Mouse (Mus musculus) neural tube, embryonic 12.5 days (tissue): ENCODE measurements at regions not wholly inside any gene's neighbourhood (a gene's known extent, or its start where the extent isn't known, plus 50 kb on each side); places are given as distances from the start of the nearest gene placed in this dataset.

Source experiments
- ATAC-seq: fragments of 200-750 bp; cut with Nextera tagmentation; 2 replicates; pipeline ENCODE4 v1.8.0; 2017; ENCODE audit warnings: low read depth, mild to moderate bottlenecking, moderate TSS enrichment, moderate library complexity; ENCODE audit not compliant: low FRiP score
- H3K27ac ChIP-seq: fragments of 300-500 bp; sonication (generic); 2 replicates; pipeline ENCODE4 v1.5.1; 2016
- H3K27me3 ChIP-seq: fragments of 300-500 bp; sonication (generic); replicated peaks from 2 replicates; pipeline ENCODE4 v1.6.1; 2016; ENCODE audit warnings: mild to moderate bottlenecking
- H3K36me3 ChIP-seq: fragments of 300-500 bp; sonication (generic); 2 replicates; pipeline ENCODE4 v1.6.1; 2016; ENCODE audit warnings: mild to moderate bottlenecking
- H3K4me1 ChIP-seq: fragments of 300-500 bp; sonication (generic); 2 replicates; pipeline ENCODE4 v1.6.1; 2016
- H3K4me2 ChIP-seq: fragments of 300-500 bp; sonication (generic); replicated peaks from 2 replicates; pipeline ENCODE4 v1.6.1; 2016; ENCODE audit warnings: mild to moderate bottlenecking
- H3K4me3 ChIP-seq: fragments of 300-500 bp; sonication (generic); 2 replicates; pipeline ENCODE4 v1.5.1; 2016
- H3K9ac ChIP-seq: fragments of 300-500 bp; sonication (generic); 2 replicates; pipeline ENCODE4 v1.6.1; 2016; ENCODE audit warnings: mild to moderate bottlenecking
- H3K9me3 ChIP-seq: fragments of 300-500 bp; sonication (generic); 2 replicates; pipeline ENCODE4 v1.6.1; 2016; ENCODE audit warnings: mild to moderate bottlenecking
- WGBS: fragments of 180-500 bp; shearing (Covaris S2); methylation state at CpG from one replicate; pipeline ENCODE4 v1.1.7; 2016; 5-methylcytosine and 5-hydroxymethylcytosine counted together

DNA sequence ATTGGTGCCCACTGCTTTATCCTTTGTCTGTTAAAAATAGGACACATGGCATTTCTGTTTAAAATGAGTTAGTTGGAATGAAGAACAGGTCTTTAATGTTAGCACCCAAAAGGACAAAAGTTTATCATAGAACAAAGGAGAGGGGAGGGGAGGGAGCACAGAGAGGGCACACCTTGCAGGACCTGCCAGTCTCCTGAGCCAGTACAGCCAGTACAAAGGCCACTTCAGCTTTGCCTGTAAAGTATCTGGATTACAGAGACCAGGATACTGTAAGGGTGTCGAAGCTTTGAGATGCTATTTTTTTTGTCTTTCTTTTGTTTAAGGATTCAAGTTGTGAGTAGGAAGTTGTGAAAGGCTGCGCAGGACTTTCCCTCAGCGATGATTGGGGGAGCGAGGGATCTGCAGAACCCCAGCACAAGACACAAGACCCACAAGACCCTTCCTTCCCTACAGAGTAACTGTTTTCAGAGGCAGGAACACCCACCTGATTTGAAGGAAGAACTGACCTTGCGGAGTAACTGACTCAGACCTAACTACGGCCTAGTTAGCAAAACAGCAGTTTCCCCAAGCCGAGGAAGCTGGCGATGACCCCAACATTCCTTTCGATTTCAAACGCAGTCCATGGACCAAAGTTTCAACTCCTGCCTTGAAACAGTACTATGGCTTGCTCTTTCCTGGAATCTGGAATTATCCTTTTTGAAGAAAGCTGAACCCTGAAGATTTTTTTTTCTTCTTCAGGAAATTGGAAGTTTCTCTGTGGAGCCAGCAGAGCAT, 178.1 kb downstream of the Efnb2 start:
- Histone ChIP-seq H3K36me3 (no peaks in the 10 kb centered on the region), H3K9ac (no peak overlapping the region), H3K9me3 (no peaks in the 10 kb centered on the region), H3K27me3 (no peaks in the 10 kb centered on the region), H3K4me1 (peaks cover 14% of the 10 kb centered on the region), H3K27ac (no peak overlapping the region), H3K4me3 (no peak overlapping the region), H3K4me2 (peak overlapping the region; percentile 31; the same call in 1 of the 2 replicates)
- WGBS: 68% methylated on average over 10 of the region's 10 CpGs
- no peak for ATAC-seq

DNA sequence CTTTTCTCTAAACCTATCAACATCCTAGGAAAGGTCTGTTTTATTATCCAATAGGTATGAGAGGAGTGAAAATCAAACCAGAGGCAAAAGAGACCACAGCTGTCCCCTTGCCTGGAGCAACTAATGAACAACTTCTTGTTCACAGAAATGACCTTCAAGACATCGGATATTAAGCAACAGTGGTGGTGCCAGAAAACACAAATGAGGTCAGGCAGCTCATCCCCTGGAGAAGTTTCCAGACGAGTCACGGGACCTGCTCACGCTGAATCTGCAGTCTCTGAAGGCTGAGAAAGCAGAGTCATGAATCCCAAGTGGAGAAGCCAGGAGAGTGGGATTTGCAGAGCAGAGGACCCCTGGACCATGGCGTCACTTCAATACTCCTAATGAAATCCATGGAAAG, 183.6 kb downstream of the Efnb2 start:
- Histone ChIP-seq H3K9ac (no peak overlapping the region), H3K4me1 (no peaks in the 10 kb centered on the region), H3K4me2 (no peak overlapping the region), H3K9me3 (no peaks in the 10 kb centered on the region), H3K27ac (no peak overlapping the region), H3K27me3 (no peaks in the 10 kb centered on the region), H3K4me3 (no peak overlapping the region), H3K36me3 (no peaks in the 10 kb centered on the region)
- ATAC-seq: no peak
- WGBS: 85% methylated on average over 5 of the region's 5 CpGs

DNA sequence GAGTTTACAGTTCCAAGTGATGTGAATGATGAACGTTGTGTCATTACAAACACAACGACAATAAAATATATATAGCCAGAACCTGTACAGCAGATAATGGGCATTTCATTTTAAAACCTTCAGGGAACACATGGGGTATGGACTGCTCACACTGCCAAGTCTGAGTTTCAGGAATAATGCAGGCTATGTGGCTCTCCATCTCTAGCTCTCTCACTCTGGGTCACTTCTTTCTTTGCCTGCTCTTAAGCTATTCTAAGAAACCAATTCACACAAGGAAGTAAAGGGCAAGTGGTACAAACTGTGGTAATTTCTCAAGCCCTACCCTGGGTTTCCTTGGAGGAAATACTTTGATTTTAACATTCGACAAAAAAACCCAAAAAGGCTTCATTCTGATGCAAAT, 192.5 kb downstream of the Efnb2 start:
- ATAC-seq: no peak
- Histone ChIP-seq H3K9ac (no peak overlapping the region), H3K27ac (no peak overlapping the region), H3K4me1 (peaks cover 9% of the 10 kb centered on the region), H3K4me2 (no peak overlapping the region), H3K36me3 (no peaks in the 10 kb centered on the region), H3K27me3 (no peaks in the 10 kb centered on the region), H3K9me3 (no peaks in the 10 kb centered on the region), H3K4me3 (no peak overlapping the region)
- 53% methylated on average over 3 of the region's 3 CpGs for WGBS

DNA sequence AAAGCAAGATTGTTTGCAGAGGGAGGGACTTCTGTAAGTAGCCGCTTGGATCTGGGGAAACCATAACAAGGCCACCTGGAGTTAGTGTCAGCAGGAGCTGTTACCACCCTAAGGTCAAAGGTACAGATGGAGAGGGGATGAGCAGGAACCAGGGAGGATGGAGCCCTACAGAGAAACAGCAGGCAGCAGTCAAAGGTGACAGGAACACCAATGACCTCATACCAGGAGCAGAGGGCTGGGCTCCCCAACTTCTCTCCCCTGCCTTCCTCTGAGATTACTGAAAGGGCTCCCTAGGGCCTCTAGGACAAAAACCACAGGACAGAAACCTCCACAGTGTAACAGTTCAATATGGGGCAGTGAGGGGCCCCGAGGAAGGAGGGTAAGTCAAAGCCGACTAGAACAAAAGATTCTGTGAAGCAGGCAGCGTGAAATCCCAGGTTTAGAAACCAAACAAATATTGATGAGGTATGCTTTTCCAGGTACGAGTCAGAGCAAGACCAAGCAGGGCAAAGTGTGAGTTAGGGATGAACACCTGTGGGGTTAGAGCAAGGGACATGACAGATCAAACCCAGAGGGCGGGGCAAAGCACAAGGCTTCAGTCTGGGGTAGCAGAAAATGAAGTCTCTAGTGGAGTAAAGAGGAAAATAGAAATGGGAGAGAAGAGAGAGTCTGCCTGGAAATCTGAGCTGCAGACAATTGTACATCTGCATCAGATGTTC, 194.4 kb downstream of the Efnb2 start:
- no peak for ATAC-seq
- peaks cover 9% of the 10 kb centered on the region for H3K4me1 ChIP-seq
- WGBS: 9% methylated on average over 6 of the region's 6 CpGs
- H3K4me3 ChIP-seq: no peak overlapping the region
- no peak overlapping the region for H3K4me2 ChIP-seq
- no peak overlapping the region for H3K9ac ChIP-seq
- H3K27ac ChIP-seq: no peak overlapping the region
- no peaks in the 10 kb centered on the region for H3K36me3 ChIP-seq
- no peaks in the 10 kb centered on the region for H3K9me3 ChIP-seq
- H3K27me3 ChIP-seq: no peaks in the 10 kb centered on the region

DNA sequence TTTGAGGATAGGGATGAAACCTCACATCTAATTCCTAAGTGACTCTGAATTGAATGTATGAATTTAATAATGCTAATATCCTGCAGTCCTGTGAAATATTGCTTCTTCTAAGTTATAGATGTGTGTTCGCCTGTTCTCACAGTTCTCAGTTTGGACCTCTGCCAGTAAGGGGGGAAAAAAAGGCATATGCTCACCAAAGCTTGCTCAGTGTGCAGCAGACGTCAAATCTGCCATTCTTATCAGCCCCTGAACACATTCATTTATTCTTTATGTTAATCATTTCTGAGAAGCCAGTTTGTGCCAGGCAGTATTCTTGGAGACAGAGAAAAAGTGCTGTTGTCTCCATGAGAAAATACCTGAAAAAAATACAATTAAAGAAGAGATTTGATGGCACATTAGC, 198.6 kb downstream of the Efnb2 start:
- WGBS: 41% methylated on average over 2 of the region's 2 CpGs
- H3K4me3 ChIP-seq: no peak overlapping the region
- no peaks in the 10 kb centered on the region for H3K27me3 ChIP-seq
- ATAC-seq: no peak
- no peak overlapping the region for H3K4me2 ChIP-seq
- no peaks in the 10 kb centered on the region for H3K36me3 ChIP-seq
- H3K9ac ChIP-seq: no peak overlapping the region
- no peak overlapping the region for H3K27ac ChIP-seq
- no peaks in the 10 kb centered on the region for H3K9me3 ChIP-seq
- H3K4me1 ChIP-seq: peaks cover 9% of the 10 kb centered on the region

DNA sequence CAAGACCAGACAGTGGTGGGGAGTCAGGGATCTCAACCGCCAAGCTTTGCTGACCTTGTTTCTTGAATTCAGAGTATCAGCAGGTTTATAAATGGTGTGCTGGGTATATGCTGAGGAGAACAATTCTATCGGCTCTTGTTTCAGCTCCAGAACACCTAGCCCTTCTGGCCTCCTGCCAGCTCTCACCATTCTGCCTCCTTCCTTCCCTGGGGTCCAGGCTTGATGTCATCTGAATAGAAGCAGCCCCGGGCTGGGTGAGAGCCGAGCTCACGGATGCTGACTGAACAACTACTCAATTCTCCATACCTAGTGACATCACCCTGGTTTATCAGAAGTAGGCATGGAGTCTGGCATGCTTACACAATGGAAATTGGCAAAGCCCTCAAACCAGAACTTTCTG, 203.5 kb downstream of the Efnb2 start:
- no peak overlapping the region for H3K4me2 ChIP-seq
- 76% methylated on average over 5 of the region's 5 CpGs for WGBS
- no peak overlapping the region for H3K9ac ChIP-seq
- no peaks in the 10 kb centered on the region for H3K9me3 ChIP-seq
- H3K27me3 ChIP-seq: no peaks in the 10 kb centered on the region
- H3K27ac ChIP-seq: no peak overlapping the region
- no peaks in the 10 kb centered on the region for H3K36me3 ChIP-seq
- H3K4me3 ChIP-seq: no peak overlapping the region
- H3K4me1 ChIP-seq: no peaks in the 10 kb centered on the region
- no peak for ATAC-seq

DNA sequence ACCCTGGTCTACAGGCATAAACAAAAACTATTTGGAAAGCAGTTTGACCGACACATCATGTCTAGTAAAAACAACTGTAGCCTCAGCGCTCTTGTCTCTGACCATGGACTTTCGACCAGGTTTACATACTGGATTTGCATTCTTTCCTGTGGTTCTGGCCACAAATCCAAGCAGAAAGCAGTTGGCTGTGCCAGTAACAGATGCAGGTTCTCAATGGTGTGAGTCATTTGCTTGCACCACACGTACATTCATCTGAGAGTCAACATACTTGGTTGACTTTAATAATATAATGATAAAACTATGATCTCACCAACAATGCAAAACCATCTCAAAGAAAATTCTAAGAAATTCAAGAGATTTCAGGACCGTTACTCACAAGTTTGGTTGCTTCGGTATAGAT, 207.1 kb downstream of the Efnb2 start:
- Histone ChIP-seq H3K4me3 (no peak overlapping the region), H3K36me3 (no peaks in the 10 kb centered on the region), H3K4me2 (no peak overlapping the region), H3K9ac (no peak overlapping the region), H3K27ac (no peak overlapping the region), H3K27me3 (no peaks in the 10 kb centered on the region), H3K4me1 (no peaks in the 10 kb centered on the region), H3K9me3 (no peaks in the 10 kb centered on the region)
- 92% methylated on average over 6 of the region's 6 CpGs for WGBS
- no peak for ATAC-seq

DNA sequence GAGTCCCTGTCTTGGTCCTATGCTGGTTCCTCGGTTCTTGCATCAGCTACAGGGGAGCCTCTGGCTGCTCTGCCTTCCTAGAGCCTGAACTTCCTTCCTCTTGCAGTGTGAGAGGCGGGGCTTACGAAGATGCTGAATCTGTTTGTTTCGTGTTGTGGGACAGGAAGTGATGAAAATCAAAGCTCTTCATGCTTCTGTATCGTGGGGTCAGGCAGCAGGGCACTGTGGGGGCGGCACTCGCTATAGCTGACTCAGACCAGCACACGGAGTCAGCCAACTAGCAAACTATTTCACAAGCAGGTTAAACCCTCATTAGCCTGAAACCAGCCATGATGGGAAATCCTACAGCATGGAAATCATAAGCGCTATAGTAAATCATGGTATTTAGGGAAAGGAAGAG, 208.8 kb downstream of the Efnb2 start:
- 84% methylated on average over 9 of the region's 9 CpGs for WGBS
- no peak overlapping the region for H3K27ac ChIP-seq
- H3K4me2 ChIP-seq: no peak overlapping the region
- H3K9ac ChIP-seq: no peak overlapping the region
- H3K9me3 ChIP-seq: no peaks in the 10 kb centered on the region
- no peaks in the 10 kb centered on the region for H3K4me1 ChIP-seq
- no peaks in the 10 kb centered on the region for H3K27me3 ChIP-seq
- H3K4me3 ChIP-seq: no peak overlapping the region
- no peaks in the 10 kb centered on the region for H3K36me3 ChIP-seq
- no peak for ATAC-seq

DNA sequence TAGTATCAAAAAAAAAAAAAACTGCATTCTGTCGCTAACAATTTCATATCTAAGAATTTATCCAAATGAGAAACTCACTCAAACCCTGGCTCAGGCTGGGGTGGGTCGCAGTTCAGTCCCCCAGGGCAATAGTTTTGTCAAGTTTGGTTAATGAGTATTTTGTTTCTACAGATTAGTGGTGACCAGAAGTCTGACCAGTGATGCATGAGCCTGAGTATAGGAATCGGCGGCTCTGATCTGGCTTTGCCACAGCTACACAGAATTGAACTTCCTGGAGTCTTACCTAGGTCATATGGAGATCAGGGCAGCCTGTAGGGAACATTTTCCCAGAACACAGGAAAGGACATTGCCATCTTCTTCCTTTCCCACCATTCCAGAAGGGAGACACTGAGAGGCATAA, 212.1 kb downstream of the Efnb2 start:
- ATAC-seq: no peak
- H3K9ac ChIP-seq: no peak overlapping the region
- 95% methylated on average over 4 of the region's 4 CpGs for WGBS
- no peak overlapping the region for H3K27ac ChIP-seq
- no peak overlapping the region for H3K4me3 ChIP-seq
- H3K27me3 ChIP-seq: no peaks in the 10 kb centered on the region
- H3K36me3 ChIP-seq: no peaks in the 10 kb centered on the region
- H3K4me1 ChIP-seq: no peaks in the 10 kb centered on the region
- no peaks in the 10 kb centered on the region for H3K9me3 ChIP-seq
- H3K4me2 ChIP-seq: no peak overlapping the region

DNA sequence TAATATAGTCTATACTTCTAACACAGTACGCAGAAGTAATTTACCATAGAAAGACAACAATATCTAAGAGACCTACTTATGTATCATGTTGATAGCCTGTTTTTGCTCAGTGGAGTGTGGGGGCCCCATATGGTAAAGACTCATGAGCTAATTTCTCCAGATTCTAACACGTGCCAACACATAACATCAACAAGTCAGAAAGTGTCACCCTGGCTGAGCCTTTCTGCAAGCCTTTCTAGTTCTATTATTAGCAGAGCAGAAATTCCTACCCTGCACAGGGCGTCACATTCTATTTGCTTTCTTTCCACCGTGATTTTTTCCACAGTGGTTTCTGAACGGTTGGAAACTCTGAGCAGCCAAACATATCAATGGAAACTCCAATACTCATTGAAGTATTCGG, 219.5 kb downstream of the Efnb2 start:
- no peak for ATAC-seq
- WGBS: 90% methylated on average over 6 of the region's 6 CpGs

DNA sequence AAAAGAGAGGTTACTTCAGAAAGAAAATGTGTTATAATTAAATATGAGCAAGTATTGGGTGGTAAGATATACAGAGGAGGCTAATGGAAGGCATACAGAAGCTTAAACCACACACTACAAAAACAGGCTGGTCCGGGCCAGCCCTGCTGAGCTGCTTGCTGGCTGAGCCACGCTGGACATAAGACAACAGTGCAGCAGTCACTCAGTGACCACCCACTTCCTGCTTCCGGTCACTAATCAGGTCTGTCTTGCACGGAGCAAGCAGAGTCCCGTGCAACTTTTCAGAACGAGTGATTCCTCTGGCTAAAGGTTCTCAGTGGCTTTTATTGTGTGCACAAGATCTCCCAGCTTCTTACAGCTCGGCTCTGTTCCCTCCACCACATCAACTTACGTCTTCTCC, 220.1 kb downstream of the Efnb2 start:
- ATAC-seq: no peak
- H3K36me3 ChIP-seq: no peaks in the 10 kb centered on the region
- no peak overlapping the region for H3K27ac ChIP-seq
- H3K9ac ChIP-seq: no peak overlapping the region
- no peaks in the 10 kb centered on the region for H3K9me3 ChIP-seq
- no peaks in the 10 kb centered on the region for H3K27me3 ChIP-seq
- WGBS: 76% methylated on average over 8 of the region's 8 CpGs
- H3K4me1 ChIP-seq: no peaks in the 10 kb centered on the region
- H3K4me3 ChIP-seq: no peak overlapping the region
- no peak overlapping the region for H3K4me2 ChIP-seq

More for the DNA sequence above, 219.5 kb downstream of the Efnb2 start:
- Histone ChIP-seq H3K4me1 (no peaks in the 10 kb centered on the region), H3K27ac (no peak overlapping the region), H3K36me3 (no peaks in the 10 kb centered on the region), H3K9ac (no peak overlapping the region), H3K27me3 (no peaks in the 10 kb centered on the region), H3K4me3 (no peak overlapping the region), H3K4me2 (no peak overlapping the region), H3K9me3 (no peaks in the 10 kb centered on the region)

DNA sequence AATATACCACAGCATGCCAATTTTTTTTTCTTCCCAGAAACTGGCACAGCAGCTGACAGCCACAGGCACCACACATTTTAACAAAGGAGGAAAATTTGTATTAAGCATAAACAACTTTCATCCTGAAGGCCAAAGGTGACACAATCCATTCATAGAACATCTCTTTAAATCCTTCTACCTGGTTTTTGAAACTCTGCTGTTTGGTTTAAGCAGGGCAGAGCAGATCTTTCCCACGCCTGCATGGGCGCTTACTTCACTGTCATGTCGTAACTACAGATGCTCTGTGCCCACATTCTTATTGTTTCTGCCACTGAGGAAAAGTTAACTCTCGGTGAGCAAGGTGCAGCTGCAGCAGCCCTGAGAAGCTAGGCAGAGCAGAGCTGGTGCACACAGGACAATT, 234.8 kb downstream of the Efnb2 start:
- Histone ChIP-seq H3K27ac (no peak overlapping the region), H3K9me3 (no peaks in the 10 kb centered on the region), H3K4me2 (no peak overlapping the region), H3K9ac (no peak overlapping the region), H3K4me1 (no peaks in the 10 kb centered on the region), H3K4me3 (no peak overlapping the region), H3K27me3 (no peaks in the 10 kb centered on the region), H3K36me3 (no peaks in the 10 kb centered on the region)
- no peak for ATAC-seq
- WGBS: 64% methylated on average over 4 of the region's 4 CpGs

DNA sequence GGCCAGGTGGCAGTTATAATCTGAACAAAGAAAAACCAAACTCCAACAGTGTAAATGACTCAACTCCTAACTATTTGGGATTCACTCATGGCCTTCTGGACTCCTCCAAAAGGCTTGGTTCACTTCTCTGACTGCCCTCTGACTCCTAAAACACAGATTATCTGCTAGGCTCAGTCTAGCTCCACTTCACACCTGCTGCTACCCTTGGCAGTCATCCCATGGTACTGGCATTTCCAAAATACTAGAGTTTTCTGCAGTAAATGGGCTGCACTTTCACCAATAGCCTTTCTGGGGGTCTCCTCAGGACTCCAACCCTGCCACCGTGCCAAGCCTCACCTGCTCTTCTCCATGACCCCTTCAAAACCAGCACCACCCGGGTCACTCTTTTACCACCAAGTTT, 237.6 kb downstream of the Efnb2 start:
- Histone ChIP-seq H3K9me3 (no peaks in the 10 kb centered on the region), H3K4me2 (no peak overlapping the region), H3K27ac (no peak overlapping the region), H3K9ac (no peak overlapping the region), H3K36me3 (no peaks in the 10 kb centered on the region), H3K27me3 (no peaks in the 10 kb centered on the region), H3K4me3 (no peak overlapping the region), H3K4me1 (no peaks in the 10 kb centered on the region)
- ATAC-seq: no peak
- WGBS: 94% methylated on average over 2 of the region's 2 CpGs
